Mouse (Mus musculus): ENCODE measurements around the gene Iglon5.

DNA sequence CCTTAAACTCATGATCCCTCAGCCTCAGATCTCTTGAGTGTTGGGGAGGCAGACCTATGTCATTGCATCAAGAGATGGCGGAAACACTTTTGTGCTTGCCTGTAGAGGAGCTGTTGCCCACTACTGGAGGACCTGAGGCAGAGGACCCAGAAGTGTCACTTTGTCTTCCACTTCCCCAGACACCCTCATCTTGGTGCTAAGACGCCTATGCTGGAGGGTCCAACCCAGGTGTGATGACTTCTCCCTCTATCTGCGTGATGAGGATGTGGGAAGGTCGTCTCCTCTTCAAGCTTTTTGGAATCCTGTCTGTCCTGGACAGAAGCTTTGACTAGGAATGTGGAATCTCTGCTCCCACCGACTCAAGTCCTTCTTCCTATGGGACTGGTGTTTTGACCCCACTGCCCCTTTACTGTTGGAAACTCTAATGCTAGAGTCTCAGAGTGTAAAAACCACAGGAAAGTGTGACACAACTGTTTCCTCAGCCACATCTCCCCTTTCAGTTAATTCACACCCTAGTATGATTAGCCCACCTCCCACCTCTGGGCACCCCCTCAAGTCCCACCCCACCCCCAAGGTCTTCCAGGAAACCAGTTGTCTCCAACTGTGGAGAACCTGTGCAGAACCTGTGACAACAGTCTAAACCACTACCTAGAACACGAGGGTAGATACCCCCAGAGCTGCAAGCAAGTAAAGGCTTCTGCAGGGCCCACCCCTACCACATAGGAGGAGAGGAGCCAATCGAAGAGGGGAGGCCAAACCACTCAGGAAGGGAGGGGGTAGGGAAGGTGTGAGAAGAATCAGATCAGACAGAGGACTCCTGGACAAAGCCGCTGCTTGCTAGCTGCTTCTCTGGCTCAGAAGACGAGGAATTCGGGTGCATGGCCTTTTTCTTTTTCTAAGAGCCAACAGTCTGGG, 53.3 kb downstream of the Iglon5 start, which contains the start of gene Nkg7:
- TF ChIP-seq POLR2A (IDR thresholded peaks at IDR 0.05; ENCODE audit: low read depth, low read length) (no peak), CTCF (IDR thresholded peaks at IDR 0.05; ENCODE audit: extremely low read depth, insufficient read depth, insufficient read length, insufficient replicate concordance) (no peak)

Measured in spleen, adult 2 months (tissue).